Mouse (Mus musculus): ENCODE results near the gene Psd4. TPM values are rescaled to one million over a fixed set of nuclear protein-coding genes. Genes with fewer than 3 reads are reported as not detected.

Gene Psd4
- total RNA-seq, 2 experiments from 2014 or later: 0.65 to 2.7 TPM

- DNase-seq: no peak
- intact Hi-C loops (cut with DNase I): no loop called here
Observed at GRCm38 (mm10) chr2:24427866-24428675, 60.7 kb downstream of the Psd4 start.

GRCm38 (mm10) chr2:24429806-24430205 is 62.4 kb downstream of the Psd4 start:
- DNase-seq: no peak
- intact Hi-C loops (cut with DNase I): no loop called here

- DNase-seq: no peak
- intact Hi-C loops (cut with DNase I): no loop called here
Observed at GRCm38 (mm10) chr2:24434670-24435069, 67.3 kb downstream of the Psd4 start.

- no peak for DNase-seq
- intact Hi-C loops (cut with DNase I): no loop called here
Observed at GRCm38 (mm10) chr2:24435699-24436098, 68.3 kb downstream of the Psd4 start.

- no peak for DNase-seq
- intact Hi-C loops (cut with DNase I): no loop called here
Observed at GRCm38 (mm10) chr2:24440056-24440455, 72.7 kb downstream of the Psd4 start.

GRCm38 (mm10) chr2:24441899-24442298 is 74.5 kb downstream of the Psd4 start:
- DNase-seq: no peak
- intact Hi-C loops (cut with DNase I): no loop called here

GRCm38 (mm10) chr2:24442303-24442925 is 75.0 kb downstream of the Psd4 start:
- intact Hi-C loops (cut with DNase I): no loop called here
- DNase-seq: no peak

GRCm38 (mm10) chr2:24443256-24443790 is 75.9 kb downstream of the Psd4 start:
- intact Hi-C loops (cut with DNase I): no loop called here
- no peak for DNase-seq

GRCm38 (mm10) chr2:24449111-24449510 is 81.7 kb downstream of the Psd4 start:
- intact Hi-C loops (cut with DNase I): no loop called here
- no peak for DNase-seq

- intact Hi-C loops (cut with DNase I): no loop called here
- peak in 1 of 2 experiments; percentile 26 for DNase-seq
Observed at GRCm38 (mm10) chr2:24453206-24453605, 85.8 kb downstream of the Psd4 start.

- intact Hi-C loops (cut with DNase I): no loop called here
- no peak for DNase-seq
Observed at GRCm38 (mm10) chr2:24454429-24455011, 87.1 kb downstream of the Psd4 start.

GRCm38 (mm10) chr2:24455057-24455855 is 87.9 kb downstream of the Psd4 start:
- intact Hi-C loops (cut with DNase I): no loop called here
- DNase-seq: no peak

- intact Hi-C loops (cut with DNase I): no loop called here
- no peak for DNase-seq
Observed at GRCm38 (mm10) chr2:24456841-24457240, 89.5 kb downstream of the Psd4 start.

- intact Hi-C loops (cut with DNase I): no loop called here
- DNase-seq: no peak
Observed at GRCm38 (mm10) chr2:24460112-24460807, 92.9 kb downstream of the Psd4 start.

- DNase-seq: no peak
- intact Hi-C loops (cut with DNase I): no loop called here
Observed at GRCm38 (mm10) chr2:24460808-24461127, 93.4 kb downstream of the Psd4 start.

Other genes with a start within 250 kb of the Psd4 start
- not detected for gene Il1f8, start 214.4 kb upstream of the Psd4 start, total RNA-seq (2021)
- gene Il1f9, start 181.1 kb upstream of the Psd4 start, total RNA-seq (2021): not detected
- not detected for gene Il1f6, start 152.2 kb upstream of the Psd4 start, total RNA-seq (2021)
- not detected for gene Il1f5, start 90.6 kb upstream of the Psd4 start, total RNA-seq (2021)
- not detected for gene Il1f10, start 76.4 kb upstream of the Psd4 start, total RNA-seq (2021)
- gene Il1rn, start 30.7 kb upstream of the Psd4 start, total RNA-seq (2021): under 1 TPM in 1 of 2 experiments, not detected in 1; 0.22 TPM
- not detected for gene Pax8, start 108.0 kb downstream of the Psd4 start, total RNA-seq (2021)